Mouse (Mus musculus) G1E (cell line): ENCODE measurements around the gene Dnajc12. TPM values are rescaled to one million over a fixed set of nuclear protein-coding genes. Genes with fewer than 3 reads are reported as not detected.
"Not testable (repeated sequence)": the region's sequence is repeated elsewhere in the genome, so short reads cannot be mapped to it uniquely, and the experiment has no call there.

Source experiments
- ATAC-seq: 2 replicates; pipeline ENCODE4 v1.8.0; 2016; ENCODE audit warnings: mild to moderate bottlenecking; ENCODE audit not compliant: insufficient number of reproducible peaks, poor library complexity, low FRiP score, severe bottlenecking; ENCODE audit errors: extremely low read depth
- DNase-seq: peaks from one replicate; pipeline ENCODE4 v3.0.0; 2012; ENCODE audit warnings: low spot score
- H3K27me3 ChIP-seq: 2 replicates; pipeline ENCODE4 v1.6.1; 2012; ENCODE audit warnings: mild to moderate bottlenecking, low read length, inconsistent platforms; ENCODE audit not compliant: insufficient read depth
- H3K36me3 ChIP-seq: replicated peaks from 2 replicates; pipeline ENCODE3; 2012; ENCODE audit warnings: mild to moderate bottlenecking, inconsistent platforms
- H3K4me1 ChIP-seq: 2 replicates; pipeline ENCODE4 v1.6.1; 2012; ENCODE audit warnings: low read depth, low read length, inconsistent platforms, mixed read lengths; ENCODE audit not compliant: insufficient read depth
- H3K4me3 ChIP-seq: 2 replicates; pipeline ENCODE4 v1.5.1; 2012; ENCODE audit warnings: low read depth, mild to moderate bottlenecking, inconsistent platforms, low read length, moderate library complexity, mixed read lengths
- H3K9me3 ChIP-seq: replicated peaks from 2 replicates; pipeline ENCODE4 v1.6.1; 2012; ENCODE audit warnings: inconsistent platforms
- CTCF ChIP-seq: IDR thresholded peaks from 2 replicates; pipeline ENCODE4 v1.5.1; 2012; ENCODE audit warnings: low read depth, low read length, inconsistent platforms, mixed read lengths
- GATA1 ChIP-seq: IDR thresholded peaks from 2 replicates; pipeline ENCODE4 v1.6.1; 2012; ENCODE audit warnings: borderline replicate concordance, low read length, inconsistent platforms, mixed read lengths
- GATA2 ChIP-seq: IDR thresholded peaks from 2 replicates; pipeline ENCODE4 v1.6.1; 2012; ENCODE audit warnings: low read depth, low read length, inconsistent platforms, borderline replicate concordance
- POLR2AphosphoS5 ChIP-seq: IDR thresholded peaks from 2 replicates; pipeline ENCODE4 v1.6.1; 2012; ENCODE audit warnings: low read depth, low read length, inconsistent platforms; ENCODE audit not compliant: insufficient replicate concordance
- TAL1 ChIP-seq: conservative IDR thresholded peaks from 2 replicates; pipeline ENCODE4 v1.6.1; 2012; ENCODE audit warnings: low read depth, low read length, inconsistent platforms, mixed read lengths
- polyA plus RNA-seq: library from polyadenylated mRNA; stranded (reverse); fragments of >175 nt; gene quantifications from 2 replicates; pipeline ENCODE4 v1.2.3, GENCODE M21; 2012
- total RNA-seq, 2 experiments: library from RNA; stranded (forward) in 1 of 2; stranded (reverse) in 1 of 2; fragments of 200-1000 nt in 1 of 2; fragments of >200 nt in 1 of 2; fragmentation: Nextera tagmentation in 1 of 2; gene quantifications; 2 replicates each; pipeline ENCODE4 v1.2.3; 2014 to 2017

Dnajc12 gene
- total and polyA plus RNA-seq, 3 experiments, result 0.20 to 1.9 (median 1.2) TPM

DNA sequence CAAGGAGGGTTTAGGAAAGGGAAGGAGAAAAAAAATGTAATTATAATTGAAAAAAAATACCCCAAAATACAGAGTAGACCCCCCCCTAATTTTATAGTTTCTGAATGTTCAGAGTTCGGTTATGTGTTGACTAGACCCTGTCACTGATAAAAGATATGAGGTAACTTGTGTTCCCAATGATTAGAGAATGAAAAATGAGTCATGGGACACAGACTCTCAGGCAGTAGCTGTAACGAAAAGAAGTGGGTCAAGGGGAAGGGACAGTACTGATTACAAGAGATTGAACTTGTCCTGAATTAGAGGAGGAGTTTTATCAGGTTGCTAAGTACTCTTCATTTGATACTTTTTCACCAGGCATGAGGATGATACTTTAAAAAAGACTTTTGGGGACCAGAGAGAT, 50.6 kb downstream of the Dnajc12 start:
- TF ChIP-seq POLR2AphosphoS5, result no peak
- TF ChIP-seq TAL1, result no peak
- no peak for TF ChIP-seq CTCF
- TF ChIP-seq GATA1, result no peak
- no peak for TF ChIP-seq GATA2
- Histone ChIP-seq H3K4me3 (no peak overlapping the region), H3K4me1 (peaks cover 5% of the 10 kb centered on the region), H3K36me3 (no peaks in the 10 kb centered on the region), H3K27me3 (no peaks in the 10 kb centered on the region), H3K9me3 (no peaks in the 10 kb centered on the region)
- no peak for DNase-seq
- ATAC-seq, result no peak

GRCm38 (mm10) chr10:63438736-63439262, 56.6 kb downstream of the Dnajc12 start:
- H3K9me3 ChIP-seq, result no peaks in the 10 kb centered on the region
- H3K4me3 ChIP-seq, result no peak overlapping the region
- ATAC-seq (no peak), DNase-seq (no peak)
- H3K4me1 ChIP-seq, result no peaks in the 10 kb centered on the region
- no peak for TF ChIP-seq GATA2
- TF ChIP-seq POLR2AphosphoS5, result no peak
- no peak for TF ChIP-seq TAL1
- TF ChIP-seq CTCF, result no peak
- no peak for TF ChIP-seq GATA1
- H3K36me3 ChIP-seq, result no peaks in the 10 kb centered on the region
- no peaks in the 10 kb centered on the region for H3K27me3 ChIP-seq

- Histone ChIP-seq H3K4me1 (no peaks in the 10 kb centered on the region), H3K4me3 (no peak overlapping the region), H3K36me3 (no peaks in the 10 kb centered on the region), H3K27me3 (no peaks in the 10 kb centered on the region), H3K9me3 (no peaks in the 10 kb centered on the region)
- no peak for TF ChIP-seq CTCF
- no peak for TF ChIP-seq POLR2AphosphoS5
- no peak for TF ChIP-seq GATA2
- TF ChIP-seq GATA1, result no peak
- TF ChIP-seq TAL1, result no peak
- DNase-seq (no peak), ATAC-seq (no peak)
Observed at GRCm38 (mm10) chr10:63439694-63440228, 57.5 kb downstream of the Dnajc12 start.

DNA sequence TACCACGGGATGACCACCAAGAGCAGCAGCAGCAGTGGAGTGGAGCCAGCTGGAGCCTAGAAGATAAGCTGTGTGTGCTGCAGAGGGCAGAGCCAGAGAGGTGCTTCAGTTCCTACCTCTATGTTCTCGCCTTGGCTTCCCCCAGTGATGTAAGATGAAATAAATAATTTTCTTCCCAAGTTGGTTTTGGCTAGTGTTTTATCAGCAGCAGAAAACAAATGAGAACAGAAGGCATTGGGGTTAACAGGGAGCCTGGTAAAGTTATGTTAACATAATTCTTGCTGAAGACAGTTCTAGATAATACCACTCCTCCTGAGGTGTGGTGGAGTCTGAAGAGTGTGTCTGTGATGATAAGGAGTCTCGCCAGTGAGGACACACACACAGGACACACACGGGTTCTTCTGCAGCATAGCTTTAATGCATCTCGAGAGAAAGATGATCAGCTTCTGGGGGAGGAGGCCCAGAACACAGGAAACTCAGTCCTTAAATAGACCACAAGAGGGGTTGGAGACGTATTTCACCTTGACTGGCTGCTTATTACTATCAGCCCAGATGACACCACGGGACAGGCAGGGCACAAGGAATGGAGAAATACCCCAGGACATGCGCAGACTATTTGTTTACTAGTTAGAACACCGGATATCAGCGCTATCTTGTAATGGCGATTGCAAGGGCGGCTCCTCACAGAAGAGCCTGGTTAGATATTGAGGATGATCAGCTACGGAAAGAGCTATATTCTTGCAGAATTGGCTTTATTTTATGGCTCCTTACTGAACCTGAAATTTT, 62.6 kb downstream of the Dnajc12 start:
- not testable (repeated sequence) for H3K4me3 ChIP-seq, H3K27me3 ChIP-seq, DNase-seq, H3K4me1 ChIP-seq, H3K9me3 ChIP-seq, H3K36me3 ChIP-seq, ATAC-seq

GRCm38 (mm10) chr10:63453926-63454325, 71.7 kb downstream of the Dnajc12 start:
- Histone ChIP-seq H3K36me3 (no peaks in the 10 kb centered on the region), H3K9me3 (no peaks in the 10 kb centered on the region), H3K4me3 (no peak overlapping the region), H3K4me1 (no peaks in the 10 kb centered on the region), H3K27me3 (no peaks in the 10 kb centered on the region)
- TF ChIP-seq POLR2AphosphoS5, result no peak
- no peak for TF ChIP-seq GATA2
- no peak for TF ChIP-seq GATA1
- TF ChIP-seq CTCF, result no peak
- TF ChIP-seq TAL1, result no peak
- ATAC-seq (no peak), DNase-seq (no peak)

GRCm38 (mm10) chr10:63455110-63455878, 73.1 kb downstream of the Dnajc12 start:
- H3K4me3 ChIP-seq, result no peak overlapping the region
- H3K36me3 ChIP-seq, result no peaks in the 10 kb centered on the region
- H3K4me1 ChIP-seq, result no peaks in the 10 kb centered on the region
- no peak for ATAC-seq
- DNase-seq, result no peak
- TF ChIP-seq POLR2AphosphoS5, result no peak
- TF ChIP-seq GATA1, result no peak
- no peak for TF ChIP-seq CTCF
- TF ChIP-seq TAL1, result no peak
- TF ChIP-seq GATA2, result no peak
- H3K9me3 ChIP-seq, result no peaks in the 10 kb centered on the region
- H3K27me3 ChIP-seq, result no peaks in the 10 kb centered on the region
